Mouse (Mus musculus): ENCODE data around the gene Klc2.

GRCm38 (mm10) chr19:5067040-5067799 lies 51.1 kb downstream of the Klc2 start:
- TF ChIP-seq POLR2A (IDR thresholded peaks at IDR 0.05; ENCODE audit: control insufficient read depth, extremely low read depth, insufficient read depth, low read length, poor library complexity) (no peak), CTCF (IDR thresholded peaks at IDR 0.05; ENCODE audit: borderline replicate concordance, control insufficient read depth, extremely low read depth, insufficient read depth, low read length, poor library complexity) (no peak)

All from thymus, adult 2 months (tissue).